Mouse (Mus musculus) spleen, adult 2 months (tissue): ENCODE measurements at regions not wholly inside any gene's neighbourhood (a gene's known extent, or its start where the extent isn't known, plus 50 kb on each side); places are given as distances from the start of the nearest gene placed in this dataset.

Experiments
- CTCF ChIP-seq: fragments of 200-500 bp; IDR thresholded peaks from 2 replicates; pipeline ENCODE4 v1.5.1; 2011; ENCODE audit warnings: mild to moderate bottlenecking, inconsistent platforms; ENCODE audit not compliant: insufficient read depth, insufficient read length, insufficient replicate concordance; ENCODE audit errors: extremely low read depth
- POLR2A ChIP-seq: fragments of 200-500 bp; IDR thresholded peaks from 2 replicates; pipeline ENCODE4 v1.6.1; 2011; ENCODE audit warnings: low read depth, low read length, inconsistent platforms

DNA sequence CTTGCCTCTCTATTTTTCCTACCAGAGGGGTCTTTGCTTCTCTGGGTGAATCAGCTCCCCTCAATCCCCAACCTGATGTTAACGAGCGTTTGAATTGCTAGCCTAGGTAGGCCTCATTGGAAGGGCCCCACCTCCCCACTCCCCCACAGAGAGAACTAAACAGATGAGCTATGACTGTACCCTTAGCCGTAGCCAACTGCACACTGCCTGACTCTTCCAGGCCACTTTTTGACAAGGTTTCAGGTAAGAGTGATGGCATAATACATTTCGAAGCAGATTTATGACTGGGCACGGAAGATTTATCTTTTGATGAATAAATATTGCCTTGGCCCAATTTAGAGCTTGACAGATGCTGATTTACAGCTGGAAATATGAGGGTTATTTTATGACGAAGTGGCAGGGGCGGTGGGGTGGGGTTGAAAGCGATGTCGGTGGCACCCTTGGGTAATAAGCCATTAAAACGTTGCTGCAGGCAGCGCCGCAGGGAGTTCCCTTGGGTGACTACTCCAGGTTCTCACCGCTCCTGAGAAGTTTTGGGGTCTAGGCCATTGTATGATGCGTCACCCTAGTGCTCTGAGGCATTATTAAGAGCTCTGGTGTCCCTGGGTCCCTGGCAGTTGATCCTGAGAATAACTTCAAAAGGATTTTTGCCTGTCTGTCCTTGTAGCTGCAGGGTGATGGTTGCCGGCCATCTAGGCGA, 159.7 kb upstream of the Mrps10 start:
- TF ChIP-seq CTCF (no peak), POLR2A (no peak)
